Mouse (Mus musculus) forebrain, postnatal 0 days (tissue): ENCODE measurements around the gene Vps13a. TPM values are rescaled to one million over a fixed set of nuclear protein-coding genes. Genes with fewer than 3 reads are reported as not detected.

Source experiments
- ATAC-seq: fragments of 200-750 bp; cut with Nextera tagmentation; 2 replicates; pipeline ENCODE4 v1.8.0; 2017; ENCODE audit warnings: mild to moderate bottlenecking, moderate library complexity
- DNase-seq: peaks from one replicate; pipeline ENCODE4 v3.0.0-alpha.2; 2015
- H3K27ac ChIP-seq: fragments of 300-500 bp; sonication (generic); 2 replicates; pipeline ENCODE4 v1.5.1; 2014; ENCODE audit warnings: low read depth, mild to moderate bottlenecking, antibody characterized with exemption, low read length, moderate library complexity, mixed read lengths
- H3K27me3 ChIP-seq: fragments of 300-500 bp; sonication (generic); 2 replicates; pipeline ENCODE4 v1.6.1; 2014; ENCODE audit warnings: mild to moderate bottlenecking, low read length, mixed read lengths; ENCODE audit not compliant: insufficient read depth
- H3K36me3 ChIP-seq: fragments of 300-500 bp; sonication (generic); 2 replicates; pipeline ENCODE4 v1.6.1; 2014; ENCODE audit warnings: mild to moderate bottlenecking, moderate library complexity; ENCODE audit not compliant: insufficient read depth
- H3K4me1 ChIP-seq: fragments of 300-500 bp; sonication (generic); 2 replicates; pipeline ENCODE4 v1.6.1; 2014; ENCODE audit warnings: antibody characterized with exemption; ENCODE audit not compliant: insufficient read depth
- H3K4me2 ChIP-seq: fragments of 300-500 bp; sonication (generic); 2 replicates; pipeline ENCODE4 v1.6.1; 2014; ENCODE audit warnings: low read depth, mild to moderate bottlenecking, moderate library complexity
- H3K4me3 ChIP-seq: fragments of 300-500 bp; sonication (generic); 2 replicates; pipeline ENCODE4 v1.5.1; 2014; ENCODE audit warnings: low read depth, low read length, mixed read lengths
- H3K9ac ChIP-seq: fragments of 300-500 bp; sonication (generic); 2 replicates; pipeline ENCODE4 v1.6.1; 2014; ENCODE audit warnings: mild to moderate bottlenecking
- H3K9me3 ChIP-seq: fragments of 300-500 bp; sonication (generic); 2 replicates; pipeline ENCODE4 v1.6.1; 2016; ENCODE audit warnings: low read length
- CTCF ChIP-seq: sonication (generic); IDR thresholded peaks from 2 replicates; pipeline ENCODE4 v1.5.1; 2016; ENCODE audit warnings: antibody characterized with exemption, control low read depth, low read depth
- WGBS: fragments of 180-500 bp; shearing (Covaris S2); extraction: QIAGEN DNeasy Blood & Tissue Kit; methylation state at CpG from one replicate; pipeline ENCODE4 v1.1.7; 2014; 5-methylcytosine and 5-hydroxymethylcytosine counted together
- polyA plus RNA-seq: library from polyadenylated mRNA; unstranded; fragments of >200 nt; fragmentation: Nextera tagmentation; extraction: Ambion mirVana; gene quantifications from 2 replicates; pipeline ENCODE4 v1.2.1, GENCODE M21; 2015
- total RNA-seq: library from RNA; depleted of rRNA; stranded (reverse); fragments of >200 nt; gene quantifications from 2 replicates; pipeline ENCODE4 v1.2.3, GENCODE M21; 2014

The Vps13a gene
- total and polyA plus RNA-seq, 2 experiments from 2014 or later: 5.4 to 23.5 TPM

DNA sequence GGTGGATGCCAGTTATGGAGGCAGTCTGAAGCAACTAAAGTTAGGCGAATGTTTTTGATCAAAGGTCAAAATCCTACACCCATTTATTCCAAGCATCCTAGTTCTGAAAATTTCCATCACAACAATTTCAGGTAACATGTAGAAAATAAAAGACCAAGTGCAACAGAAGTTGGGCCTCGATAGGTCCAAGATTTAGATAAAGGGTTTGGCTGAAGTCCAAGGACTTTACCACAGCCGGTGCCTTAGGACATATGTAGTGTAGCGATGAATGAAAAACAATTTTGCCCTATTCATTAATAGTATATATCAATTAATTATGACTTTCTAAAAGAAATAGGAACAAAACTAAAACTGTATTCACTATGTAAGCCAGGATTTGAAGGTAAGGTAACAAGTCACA lies 157.6 kb downstream of the Vps13a start:
- no peak for TF ChIP-seq CTCF
- H3K4me1 ChIP-seq: no peaks in the 10 kb centered on the region
- no peak for DNase-seq

GRCm38 (mm10) chr19:16607634-16608033 lies 173.1 kb downstream of the Vps13a start:
- no peak overlapping the region for H3K4me3 ChIP-seq
- TF ChIP-seq CTCF: no peak
- no peak overlapping the region for H3K4me2 ChIP-seq
- DNase-seq: no peak
- no peaks in the 10 kb centered on the region for H3K27me3 ChIP-seq
- no peak overlapping the region for H3K9ac ChIP-seq
- WGBS: 95% methylated on average over 6 of the region's 6 CpGs
- no peak for ATAC-seq
- no peaks in the 10 kb centered on the region for H3K9me3 ChIP-seq
- H3K36me3 ChIP-seq: no peaks in the 10 kb centered on the region
- H3K4me1 ChIP-seq: no peaks in the 10 kb centered on the region
- H3K27ac ChIP-seq: no peak overlapping the region

More for the DNA sequence above, 157.6 kb downstream of the Vps13a start:
- Histone ChIP-seq H3K4me3 (no peak overlapping the region), H3K27ac (no peak overlapping the region), H3K27me3 (no peaks in the 10 kb centered on the region), H3K4me2 (no peak overlapping the region), H3K36me3 (no peaks in the 10 kb centered on the region), H3K9ac (no peak overlapping the region), H3K9me3 (no peaks in the 10 kb centered on the region)
- ATAC-seq: no peak
- 79% methylated on average over 4 of the region's 4 CpGs for WGBS

GRCm38 (mm10) chr19:16602026-16602425 lies 178.7 kb downstream of the Vps13a start:
- H3K4me3 ChIP-seq: no peak overlapping the region
- H3K27ac ChIP-seq: no peak overlapping the region
- no peaks in the 10 kb centered on the region for H3K27me3 ChIP-seq
- DNase-seq: no peak
- no peak for ATAC-seq
- H3K9ac ChIP-seq: no peak overlapping the region
- WGBS: 80% methylated on average over 8 of the region's 8 CpGs
- no peaks in the 10 kb centered on the region for H3K9me3 ChIP-seq
- no peaks in the 10 kb centered on the region for H3K4me1 ChIP-seq
- H3K36me3 ChIP-seq: no peaks in the 10 kb centered on the region
- no peak for TF ChIP-seq CTCF
- H3K4me2 ChIP-seq: no peak overlapping the region

- Histone ChIP-seq H3K27ac (no peak overlapping the region), H3K36me3 (no peaks in the 10 kb centered on the region), H3K4me1 (no peaks in the 10 kb centered on the region), H3K9me3 (no peaks in the 10 kb centered on the region), H3K27me3 (no peaks in the 10 kb centered on the region), H3K9ac (no peak overlapping the region), H3K4me2 (no peak overlapping the region), H3K4me3 (no peak overlapping the region)
- TF ChIP-seq CTCF: peak; percentile 95
- ATAC-seq (peak; percentile 83), DNase-seq (peak; percentile 91)
- WGBS: 6% methylated on average over 9 of the region's 9 CpGs
Measured at GRCm38 (mm10) chr19:16599298-16599970, 181.3 kb downstream of the Vps13a start.

- H3K27me3 ChIP-seq: no peaks in the 10 kb centered on the region
- no peaks in the 10 kb centered on the region for H3K36me3 ChIP-seq
- no peaks in the 10 kb centered on the region for H3K9me3 ChIP-seq
- no peak overlapping the region for H3K4me3 ChIP-seq
- no peak for TF ChIP-seq CTCF
- ATAC-seq (peak; percentile 72), DNase-seq (peak; percentile 20)
- H3K4me1 ChIP-seq: no peaks in the 10 kb centered on the region
- H3K9ac ChIP-seq: no peak overlapping the region
- no peak overlapping the region for H3K4me2 ChIP-seq
- H3K27ac ChIP-seq: no peak overlapping the region
- 62% methylated on average over 11 of the region's 11 CpGs for WGBS
Measured at GRCm38 (mm10) chr19:16598653-16599297, 182.0 kb downstream of the Vps13a start.

- no peak for ATAC-seq
- no peak for TF ChIP-seq CTCF
Measured at GRCm38 (mm10) chr19:16597216-16597615, 183.5 kb downstream of the Vps13a start.

DNA sequence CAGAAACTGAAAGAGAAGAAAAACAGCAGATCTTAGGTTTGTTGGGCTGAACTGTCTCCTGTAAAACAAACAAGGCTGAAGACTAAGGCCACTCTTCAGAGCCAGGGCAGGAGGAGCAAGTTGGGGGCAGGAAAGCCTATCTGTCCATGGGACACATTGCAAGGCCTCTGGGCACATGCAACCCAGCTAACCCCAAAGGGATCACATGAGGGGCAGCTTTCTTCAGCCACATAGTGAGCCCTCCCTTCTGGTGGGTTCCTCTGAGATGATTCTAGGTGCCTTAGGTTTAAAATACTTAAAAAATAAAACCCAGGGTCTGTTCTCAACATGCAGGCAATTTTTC lies 186.8 kb downstream of the Vps13a start:
- Histone ChIP-seq H3K9ac (no peak overlapping the region), H3K4me2 (no peak overlapping the region), H3K9me3 (no peaks in the 10 kb centered on the region), H3K4me3 (no peak overlapping the region), H3K27ac (no peak overlapping the region), H3K4me1 (no peaks in the 10 kb centered on the region), H3K36me3 (no peaks in the 10 kb centered on the region), H3K27me3 (no peaks in the 10 kb centered on the region)
- no peak for TF ChIP-seq CTCF
- no peak for ATAC-seq
- no peak for DNase-seq

More at GRCm38 (mm10) chr19:16597216-16597615, 183.5 kb downstream of the Vps13a start:
- Histone ChIP-seq H3K27me3 (no peaks in the 10 kb centered on the region), H3K36me3 (no peaks in the 10 kb centered on the region), H3K4me1 (no peaks in the 10 kb centered on the region), H3K9me3 (no peaks in the 10 kb centered on the region), H3K9ac (no peak overlapping the region), H3K4me3 (no peak overlapping the region), H3K27ac (no peak overlapping the region), H3K4me2 (no peak overlapping the region)
- no peak for DNase-seq
- 59% methylated on average over 6 of the region's 6 CpGs for WGBS
